Mouse (Mus musculus): ENCODE results near the gene Eapp. TPM values are rescaled to one million over a fixed set of nuclear protein-coding genes. Genes with fewer than 3 reads are reported as not detected.
A peak's percentile ranks its signal among the peaks of the same experiment; 100 is the strongest.
"Not testable (repeated sequence)": the region's sequence is repeated elsewhere in the genome, so short reads cannot be mapped to it uniquely, and the experiment has no call there.

The Eapp gene
- polyA plus RNA-seq, 1 experiment: 24.3 TPM

DNA sequence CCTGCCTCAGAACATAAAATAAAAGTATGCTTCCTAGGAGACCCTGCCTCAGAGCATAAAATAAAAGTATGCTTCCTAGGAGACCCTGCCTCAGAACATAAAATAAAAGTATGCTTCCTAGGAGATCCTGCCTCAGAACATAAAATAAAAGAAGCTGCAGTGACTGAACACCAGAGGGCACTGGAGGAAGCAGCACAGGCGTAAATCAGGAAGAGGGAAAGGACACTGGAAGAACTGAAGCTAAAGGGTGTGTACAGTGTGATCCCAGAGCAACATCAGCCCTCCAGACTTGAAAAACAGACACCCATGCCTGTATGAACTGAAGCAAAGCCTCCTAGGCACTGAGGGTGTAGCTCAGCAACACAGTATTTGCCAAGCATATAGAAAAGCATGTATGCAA, 12.5 kb downstream of the Eapp start:
- no peak for DNase-seq (ENCODE audit: low spot score)

DNA sequence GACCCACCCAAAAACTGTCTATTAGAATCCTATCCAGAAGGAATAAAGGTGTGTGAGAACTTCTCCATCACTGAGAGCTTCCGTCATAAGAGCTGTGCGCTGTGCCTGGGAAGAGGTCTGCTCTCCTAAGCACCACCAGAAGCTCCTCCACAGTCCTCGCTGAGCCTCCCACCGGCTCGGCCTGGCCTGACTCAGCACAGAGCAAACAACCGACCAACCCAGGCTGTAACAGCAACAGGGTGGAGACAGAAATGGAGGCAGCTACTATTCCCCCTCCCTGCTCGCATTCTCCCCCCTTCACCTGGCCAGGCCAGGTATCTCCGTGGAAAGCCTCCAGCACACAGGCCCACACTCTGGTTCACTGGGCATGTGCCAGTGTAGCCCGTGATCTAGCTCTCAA, 19.0 kb downstream of the Eapp start:
- no peak for DNase-seq (ENCODE audit: low spot score)

GRCm38 (mm10) chr12:54675396-54675795, 20.3 kb downstream of the Eapp start:
- DNase-seq (ENCODE audit: low spot score): no peak

DNA sequence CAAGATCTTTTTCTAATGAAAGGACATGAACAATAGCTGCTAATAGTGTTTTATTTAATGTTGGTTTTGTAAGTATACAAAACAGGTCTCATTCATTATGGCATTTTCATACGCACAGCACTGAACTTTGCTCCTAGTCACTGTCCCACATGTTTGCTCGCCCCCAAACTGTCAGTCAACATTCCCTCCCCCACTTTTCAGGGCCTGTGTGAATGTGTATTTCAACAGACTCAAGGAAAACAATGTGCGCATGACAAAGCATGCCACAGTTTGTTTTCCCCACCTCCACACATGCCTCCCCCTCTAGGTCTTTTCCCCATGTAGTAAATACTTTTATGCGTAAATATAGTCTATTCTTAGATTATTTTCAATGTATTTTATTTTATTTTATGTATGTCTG, 24.4 kb downstream of the Eapp start:
- DNase-seq (ENCODE audit: low spot score): no peak

- no peak for DNase-seq (ENCODE audit: low spot score)
These were observed 27.6 kb downstream of the Eapp start for GRCm38 (mm10) chr12:54668141-54668540.

DNA sequence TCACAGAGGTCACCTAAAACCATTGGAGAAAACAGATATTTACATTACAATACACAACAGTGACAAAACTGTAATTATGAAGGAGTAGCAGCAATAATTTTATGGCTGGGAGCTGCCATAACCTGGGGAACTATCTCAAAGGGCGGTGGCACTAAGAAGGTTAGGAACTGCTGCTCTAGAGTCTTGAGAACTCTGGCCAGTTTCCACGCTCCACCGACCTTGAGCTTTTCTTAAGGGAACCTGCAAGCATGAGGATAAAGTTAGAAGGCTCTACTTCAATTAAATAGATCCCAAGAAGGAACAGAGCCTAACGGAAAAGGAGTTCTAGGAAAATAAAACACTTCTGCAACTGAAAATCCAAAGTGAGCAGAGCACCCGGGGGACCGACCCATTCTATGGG, 30.2 kb downstream of the Eapp start:
- DNase-seq (ENCODE audit: low spot score): no peak

- not testable (repeated sequence) for DNase-seq (ENCODE audit: low spot score)
These were observed 34.2 kb downstream of the Eapp start for GRCm38 (mm10) chr12:54661470-54661869.

DNA sequence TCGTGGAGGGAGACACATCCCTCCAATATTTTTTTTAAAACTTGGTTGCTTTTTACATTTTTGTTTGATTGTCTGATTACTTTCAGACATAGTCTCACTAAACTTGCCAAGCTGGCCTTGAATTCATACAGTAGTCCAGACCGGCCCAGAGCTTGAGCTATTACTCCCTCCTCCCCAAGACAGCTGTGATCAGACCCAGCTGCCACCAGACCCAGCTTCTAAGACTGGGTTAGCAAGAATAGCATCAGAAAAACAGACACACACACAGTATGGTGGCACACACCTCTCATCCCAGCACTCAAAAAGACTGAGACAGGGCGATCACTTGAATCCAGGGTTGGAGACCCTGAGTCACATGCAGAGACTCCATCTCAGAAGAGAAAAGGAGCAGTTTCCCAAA, 35.8 kb downstream of the Eapp start:
- DNase-seq (ENCODE audit: low spot score): no peak

DNA sequence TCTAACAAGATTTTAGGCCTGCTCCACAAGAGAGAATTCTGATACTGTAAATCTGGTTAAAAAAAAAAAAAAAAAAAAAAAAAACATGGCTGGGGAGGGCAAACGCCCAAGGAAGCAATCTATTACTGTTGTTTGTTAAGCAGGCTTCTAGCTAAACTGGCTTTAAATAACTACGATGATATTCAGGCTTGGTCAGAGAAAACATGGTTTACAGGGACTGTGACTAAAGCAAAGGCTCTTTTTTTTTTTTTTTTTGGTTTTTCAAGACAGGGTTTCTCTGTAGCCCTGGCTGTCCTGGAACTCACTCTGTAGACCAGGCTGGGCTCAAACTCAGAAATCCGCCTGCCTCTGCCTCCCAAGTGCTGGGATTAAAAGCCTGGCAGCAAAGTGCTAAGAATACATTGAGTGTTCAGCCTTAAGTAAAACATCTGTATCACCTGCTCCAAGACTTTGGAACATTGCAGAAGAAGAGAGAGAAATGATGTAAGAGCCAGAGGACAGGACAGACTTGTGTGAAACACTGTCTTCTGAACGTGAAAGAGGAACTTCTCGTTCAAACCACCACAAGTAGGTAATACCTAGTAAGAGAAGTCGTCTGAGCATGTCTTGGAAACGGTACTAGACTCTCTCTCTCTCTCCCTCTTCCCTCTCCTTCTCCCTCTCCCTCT, 37.1 kb downstream of the Eapp start:
- no peak for DNase-seq (ENCODE audit: low spot score)

GRCm38 (mm10) chr12:54657951-54658350, 37.7 kb downstream of the Eapp start:
- no peak for DNase-seq (ENCODE audit: low spot score)

- DNase-seq (ENCODE audit: low spot score): no peak
These were observed 38.5 kb downstream of the Eapp start for GRCm38 (mm10) chr12:54657226-54657625.

GRCm38 (mm10) chr12:54656396-54657171, 39.1 kb downstream of the Eapp start, which contains the start of gene Sptssa:
Gene Sptssa, minus strand, starts transcription at chr12:54656573.
- peak; percentile 92 for DNase-seq (ENCODE audit: low spot score)

- DNase-seq (ENCODE audit: low spot score): no peak
These were observed 39.7 kb downstream of the Eapp start for GRCm38 (mm10) chr12:54656039-54656395.

GRCm38 (mm10) chr12:54655292-54656038, 40.2 kb downstream of the Eapp start:
- DNase-seq (ENCODE audit: low spot score): no peak

- no peak for DNase-seq (ENCODE audit: low spot score)
These were observed 41.0 kb downstream of the Eapp start for GRCm38 (mm10) chr12:54654741-54655140.

- DNase-seq (ENCODE audit: low spot score): no peak
These were observed 41.6 kb downstream of the Eapp start for GRCm38 (mm10) chr12:54654141-54654540.

GRCm38 (mm10) chr12:54652346-54652745, 43.4 kb downstream of the Eapp start:
- DNase-seq (ENCODE audit: low spot score): no peak

GRCm38 (mm10) chr12:54651820-54652219, 43.9 kb downstream of the Eapp start:
- DNase-seq (ENCODE audit: low spot score): no peak

DNA sequence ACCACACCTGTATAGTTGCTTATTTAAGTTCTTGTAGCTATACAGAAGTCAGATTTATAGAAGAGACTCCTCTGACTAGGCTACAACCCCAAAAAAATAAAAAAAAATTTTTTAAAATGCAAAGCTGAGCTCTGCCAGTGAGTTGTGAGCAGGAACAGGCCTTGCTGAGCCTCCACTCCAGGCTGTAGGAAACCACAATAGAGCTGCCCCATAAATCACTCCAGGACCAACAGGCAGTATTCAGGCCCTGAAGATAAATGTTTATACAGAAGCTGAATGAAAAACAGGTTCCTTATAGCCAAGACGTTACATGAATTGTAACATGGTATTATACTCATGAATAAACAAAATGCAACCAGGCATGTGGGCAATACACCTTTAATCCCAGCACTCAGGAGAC, 44.5 kb downstream of the Eapp start:
- DNase-seq (ENCODE audit: low spot score): no peak

GRCm38 (mm10) chr12:54644947-54645346, 50.8 kb downstream of the Eapp start:
- DNase-seq (ENCODE audit: low spot score): no peak

DNA sequence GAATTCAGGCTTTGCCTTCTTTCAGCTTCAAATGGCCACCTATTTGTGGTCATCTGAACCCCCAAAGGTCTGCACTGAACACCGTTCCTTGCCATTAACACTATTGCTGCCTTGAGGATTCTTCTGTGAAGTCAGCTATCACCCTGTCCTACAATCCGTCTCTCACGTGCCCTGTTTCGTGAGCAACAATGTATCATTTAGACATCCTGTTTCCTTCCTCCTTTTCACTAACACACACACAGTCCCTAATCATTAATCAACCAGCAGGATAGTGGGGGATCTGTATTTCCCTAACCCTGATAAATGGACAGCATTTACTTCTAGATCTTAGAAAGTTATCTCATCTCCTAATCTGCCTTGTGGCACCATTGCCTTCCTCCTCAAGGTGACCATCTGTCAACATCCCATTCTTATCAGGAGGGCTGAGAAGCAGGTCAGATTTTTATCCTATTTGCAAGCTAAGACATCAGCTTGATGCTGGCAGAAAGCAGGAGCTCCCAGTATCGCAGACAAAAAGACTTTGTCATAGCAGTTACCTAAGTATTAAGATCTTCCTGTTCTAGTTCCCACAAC, 52.3 kb downstream of the Eapp start:
- DNase-seq (ENCODE audit: low spot score): no peak

GRCm38 (mm10) chr12:54641374-54641773, 54.3 kb downstream of the Eapp start:
- no peak for DNase-seq (ENCODE audit: low spot score)

All from urinary bladder, adult 2 months (tissue).